Mouse (Mus musculus) right cerebral cortex, postnatal 25 days (tissue): Measurements from ENCODE around the gene Etv6.

Experiments used
- DNase-seq: peaks from one replicate; pipeline ENCODE4 v3.0.0; 2022

Gene Etv6

GRCm38 (mm10) chr6:134079112-134079511, 43.6 kb downstream of the Etv6 start:
- DNase-seq, result peak; percentile 71

GRCm38 (mm10) chr6:134079563-134079962, 44.1 kb downstream of the Etv6 start:
- no peak for DNase-seq

GRCm38 (mm10) chr6:134080946-134081345, 45.4 kb downstream of the Etv6 start:
- DNase-seq, result no peak

GRCm38 (mm10) chr6:134082229-134082920, 46.9 kb downstream of the Etv6 start:
- no peak for DNase-seq

GRCm38 (mm10) chr6:134083428-134083827, 47.9 kb downstream of the Etv6 start:
- DNase-seq, result no peak

- DNase-seq, result no peak
Measured at GRCm38 (mm10) chr6:134086351-134086750, 50.9 kb downstream of the Etv6 start.

GRCm38 (mm10) chr6:134087709-134088108, 52.2 kb downstream of the Etv6 start:
- no peak for DNase-seq

- DNase-seq, result no peak
Measured at GRCm38 (mm10) chr6:134089671-134090377, 54.3 kb downstream of the Etv6 start.

- DNase-seq, result no peak
Measured at GRCm38 (mm10) chr6:134090378-134090692, 54.8 kb downstream of the Etv6 start.

GRCm38 (mm10) chr6:134090875-134091274, 55.4 kb downstream of the Etv6 start:
- no peak for DNase-seq

- no peak for DNase-seq
Measured at GRCm38 (mm10) chr6:134091398-134091801, 55.9 kb downstream of the Etv6 start.

GRCm38 (mm10) chr6:134094066-134094465, 58.6 kb downstream of the Etv6 start:
- DNase-seq, result no peak

- DNase-seq, result no peak
Measured at GRCm38 (mm10) chr6:134094620-134095019, 59.1 kb downstream of the Etv6 start.

GRCm38 (mm10) chr6:134095582-134095981, 60.1 kb downstream of the Etv6 start:
- no peak for DNase-seq

- no peak for DNase-seq
Measured at GRCm38 (mm10) chr6:134099976-134100743, 64.7 kb downstream of the Etv6 start.

GRCm38 (mm10) chr6:134102396-134102795, 66.9 kb downstream of the Etv6 start:
- DNase-seq, result no peak

- no peak for DNase-seq
Measured at GRCm38 (mm10) chr6:134103519-134103918, 68.0 kb downstream of the Etv6 start.

GRCm38 (mm10) chr6:134105514-134106201, 70.2 kb downstream of the Etv6 start:
- DNase-seq, result no peak

- DNase-seq, result no peak
Measured at GRCm38 (mm10) chr6:134107696-134108095, 72.2 kb downstream of the Etv6 start.

GRCm38 (mm10) chr6:134109675-134110074, 74.2 kb downstream of the Etv6 start:
- DNase-seq, result no peak

- DNase-seq, result no peak
Measured at GRCm38 (mm10) chr6:134110206-134110605, 74.7 kb downstream of the Etv6 start.

GRCm38 (mm10) chr6:134111599-134111998, 76.1 kb downstream of the Etv6 start:
- no peak for DNase-seq

- DNase-seq, result no peak
Measured at GRCm38 (mm10) chr6:134112753-134113152, 77.3 kb downstream of the Etv6 start.
